Mouse (Mus musculus) adipocyte (in vitro differentiated cells): ENCODE measurements at regions not wholly inside any gene's neighbourhood (a gene's known extent, or its start where the extent isn't known, plus 50 kb on each side); places are given as distances from the start of the nearest gene placed in this dataset.

Source experiments
- DNase-seq: peaks from one replicate; pipeline ENCODE4 v3.0.0-alpha.2; 2016; ENCODE audit warnings: low spot score

DNA sequence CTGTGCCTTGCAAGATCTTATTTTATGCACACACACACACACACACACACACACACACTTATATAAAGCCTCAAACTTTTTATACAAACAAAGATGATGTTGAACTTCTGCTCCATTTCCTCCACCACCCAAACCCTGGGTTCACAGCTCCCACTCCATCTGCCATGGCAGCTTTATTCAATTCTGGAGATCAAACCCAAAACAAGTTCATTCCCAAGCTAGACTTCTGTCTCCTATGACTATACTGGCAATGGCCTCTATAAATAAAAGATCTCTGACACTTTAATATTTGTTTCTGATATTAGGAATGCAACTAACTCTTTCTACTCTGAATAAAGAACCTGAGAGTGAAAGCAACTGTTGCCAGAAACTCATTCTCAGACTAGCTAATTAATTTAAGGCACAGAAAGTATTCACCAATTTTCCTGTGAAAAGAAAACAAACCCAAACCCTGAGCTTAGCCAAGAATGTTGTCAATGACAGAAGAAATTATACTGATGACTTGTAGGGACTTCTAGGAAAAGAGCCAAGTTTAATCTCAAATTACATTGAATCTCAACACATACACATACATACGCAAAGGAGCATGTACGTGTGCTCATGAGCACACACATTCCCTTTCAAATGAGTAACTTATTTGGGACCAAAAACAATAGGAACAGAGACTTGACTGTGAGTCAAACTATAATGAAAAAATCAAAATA is 695.1 kb upstream of the 4930412O13Rik start:
- DNase-seq = no peak

DNA sequence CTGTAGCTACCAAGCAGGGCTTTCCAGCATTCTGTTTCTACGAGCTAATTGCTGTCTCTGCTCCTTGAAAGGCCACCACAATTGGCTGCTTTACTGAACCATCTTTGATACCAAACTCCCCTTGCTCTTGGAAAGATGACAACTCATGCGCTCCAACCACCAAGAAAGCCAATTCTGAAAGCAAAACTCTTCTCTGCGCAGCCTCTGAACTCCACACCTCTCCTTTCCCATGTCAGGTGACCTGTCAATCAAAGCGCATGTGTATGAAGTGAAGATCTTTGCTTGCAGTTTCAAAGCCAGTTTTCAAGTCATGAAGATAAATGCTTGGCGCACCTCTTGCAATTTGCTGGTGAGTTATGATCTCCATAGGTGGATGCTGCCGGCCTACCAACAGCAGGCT is 687.9 kb upstream of the 4930412O13Rik start:
- no peak for DNase-seq

DNA sequence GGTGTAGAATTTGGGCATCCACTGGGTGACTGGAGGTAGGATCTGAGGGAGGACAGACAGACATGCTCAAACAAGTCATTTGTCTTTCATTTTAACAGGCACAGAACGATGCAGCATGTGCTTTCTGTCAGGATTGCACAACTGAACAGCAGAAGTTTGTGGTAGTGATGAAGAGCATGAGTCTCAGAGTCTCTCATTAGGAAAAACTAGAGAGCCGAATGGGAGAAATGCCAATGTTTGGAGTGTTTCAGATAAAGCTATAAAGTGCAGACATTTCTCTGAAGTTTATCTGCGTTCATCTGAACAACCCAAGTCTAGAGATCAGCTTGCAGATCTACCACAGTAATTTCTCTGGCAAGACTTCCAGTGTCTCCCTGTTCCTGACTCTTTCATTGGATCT is 684.0 kb upstream of the 4930412O13Rik start:
- no peak for DNase-seq

DNA sequence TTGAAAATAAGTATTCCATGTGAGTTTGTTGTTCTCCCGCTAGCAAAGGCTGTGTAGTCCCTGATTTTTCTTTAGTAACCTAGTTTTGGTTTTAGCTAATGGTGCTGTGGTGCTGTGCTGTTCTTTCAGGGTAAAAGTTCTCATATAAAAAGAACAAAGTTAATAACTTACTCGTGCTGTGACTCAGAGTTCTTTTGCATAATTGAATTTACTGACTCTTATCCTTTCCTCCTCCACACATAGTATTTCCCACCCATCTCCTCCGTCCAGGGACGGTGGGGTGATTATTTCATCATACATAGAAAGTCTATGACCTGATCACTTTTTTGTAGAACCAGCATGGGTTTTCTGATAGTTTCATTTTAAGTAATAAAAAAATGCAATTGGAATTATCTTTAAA is 673.1 kb upstream of the 4930412O13Rik start:
- DNase-seq = no peak
